Mouse (Mus musculus) embryonic facial prominence, embryonic 11.5 days (tissue): Measurements from ENCODE around the gene Fam83b. TPM values are rescaled to one million over a fixed set of nuclear protein-coding genes. Genes with fewer than 3 reads are reported as not detected.
A peak's percentile ranks its signal among the peaks of the same experiment; 100 is the strongest.

Source experiments
- ATAC-seq: fragments of 200-750 bp; cut with Nextera tagmentation; replicated peaks from 2 replicates; pipeline ENCODE4 v1.8.0; 2017; ENCODE audit warnings: low read depth; ENCODE audit not compliant: insufficient number of reproducible peaks, low FRiP score, low TSS enrichment
- DNase-seq: peaks from one replicate; pipeline ENCODE4 v3.0.0-alpha.2; 2015; ENCODE audit warnings: low spot score
- H3K27ac ChIP-seq: fragments of 300-500 bp; sonication (generic); replicated peaks from 2 replicates; pipeline ENCODE4 v1.5.1; 2014; ENCODE audit warnings: mild to moderate bottlenecking, low read depth, low read length, control low read depth
- H3K27me3 ChIP-seq: fragments of 300-500 bp; sonication (generic); 2 replicates; pipeline ENCODE4 v1.6.1; 2014; ENCODE audit warnings: mild to moderate bottlenecking, low read length, moderate library complexity, mixed read lengths; ENCODE audit not compliant: control insufficient read depth, insufficient read depth
- H3K36me3 ChIP-seq: fragments of 300-500 bp; sonication (generic); replicated peaks from 2 replicates; pipeline ENCODE4 v1.6.1; 2014; ENCODE audit warnings: low read depth, mild to moderate bottlenecking, low read length, moderate library complexity, mixed read lengths; ENCODE audit not compliant: control insufficient read depth, insufficient read depth
- H3K4me1 ChIP-seq: fragments of 300-500 bp; sonication (generic); 2 replicates; pipeline ENCODE4 v1.6.1; 2014; ENCODE audit warnings: low read length, mixed read lengths; ENCODE audit not compliant: control insufficient read depth, insufficient read depth
- H3K4me2 ChIP-seq: fragments of 300-500 bp; sonication (generic); 2 replicates; pipeline ENCODE4 v1.6.1; 2014; ENCODE audit warnings: low read depth, mild to moderate bottlenecking, control low read depth, low read length, moderate library complexity
- H3K4me3 ChIP-seq: fragments of 300-500 bp; sonication (generic); 2 replicates; pipeline ENCODE4 v1.5.1; 2014; ENCODE audit warnings: low read depth, low read length, control low read depth
- H3K9ac ChIP-seq: fragments of 300-500 bp; sonication (generic); replicated peaks from 2 replicates; pipeline ENCODE4 v1.6.1; 2014; ENCODE audit warnings: mild to moderate bottlenecking, control low read depth, low read length
- H3K9me3 ChIP-seq: fragments of 300-500 bp; sonication (generic); replicated peaks from 2 replicates; pipeline ENCODE4 v1.6.1; 2016; ENCODE audit warnings: mild to moderate bottlenecking, low read length, inconsistent platforms, mixed read lengths; ENCODE audit not compliant: control insufficient read depth
- WGBS: fragments of 180-500 bp; shearing (Covaris S2); extraction: QIAGEN DNeasy Blood & Tissue Kit; methylation state at CpG from one replicate; pipeline ENCODE4 v1.1.7; 2014; 5-methylcytosine and 5-hydroxymethylcytosine counted together
- polyA plus RNA-seq: library from polyadenylated mRNA; unstranded; fragments of >200 nt; fragmentation: Nextera tagmentation; extraction: Ambion mirVana; gene quantifications from 2 replicates; pipeline ENCODE4 v1.2.1, GENCODE M21; 2014

Fam83b gene
- polyA plus RNA-seq, result 1.2 and 1.7 TPM in 2 replicates

DNA sequence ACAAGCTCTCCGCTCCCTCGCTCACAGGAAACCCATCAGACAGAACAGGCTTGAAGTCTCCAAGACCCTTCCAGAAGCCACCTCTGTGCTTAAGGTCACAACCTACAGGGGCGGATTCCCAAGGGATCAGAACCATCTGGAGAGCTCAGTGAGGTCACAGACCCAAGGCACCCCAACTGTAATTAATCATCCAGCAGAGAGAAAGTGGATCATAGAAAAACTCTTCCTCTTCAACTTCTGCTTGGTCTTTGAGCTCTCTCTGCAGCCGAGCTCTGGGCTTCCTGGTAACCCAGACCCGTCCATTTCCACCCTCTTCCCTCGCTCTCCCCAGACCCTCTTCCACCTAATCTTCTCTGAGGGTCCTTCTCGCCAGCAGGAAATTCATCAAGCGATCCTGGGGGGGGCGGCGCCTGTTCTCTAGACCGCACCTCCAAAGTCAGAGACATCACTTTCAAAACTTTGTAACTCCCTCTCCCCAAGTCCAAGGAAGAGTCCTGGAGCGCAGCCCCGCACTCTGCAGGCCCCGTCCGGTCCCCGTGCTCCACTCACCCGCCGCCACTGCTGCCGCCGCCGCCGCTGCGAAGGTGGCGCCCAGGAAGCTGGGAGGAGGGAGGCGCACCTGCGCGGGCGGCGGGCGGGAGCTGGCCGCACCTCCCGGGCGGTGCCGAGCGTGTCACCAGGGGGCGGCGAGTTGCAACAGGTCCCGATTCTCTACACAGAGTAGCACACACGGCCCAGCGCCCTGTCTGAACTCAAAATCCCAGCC is at the start of gene Fam83b:
Gene Fam83b (minus strand): TSS at position 602 of the 766 bp plus-strand sequence.
- Histone ChIP-seq H3K4me2 (peak within 1 kb of the TSS; percentile 98), H3K9ac (peak within 1 kb of the TSS; percentile 61), H3K27me3 (no peaks in the 10 kb centered on the region), H3K27ac (no peak within 1 kb of the TSS), H3K4me1 (no peaks in the 10 kb centered on the region; the same call in 1 of the 2 replicates), H3K4me3 (peak within 1 kb of the TSS; percentile 53), H3K36me3 (no peaks in the 10 kb centered on the region), H3K9me3 (no peaks in the 10 kb centered on the region)
- 2% methylated on average over 33 of the region's 40 CpGs for WGBS
- DNase-seq (peak; percentile 66), ATAC-seq (peak; percentile 84)

DNA sequence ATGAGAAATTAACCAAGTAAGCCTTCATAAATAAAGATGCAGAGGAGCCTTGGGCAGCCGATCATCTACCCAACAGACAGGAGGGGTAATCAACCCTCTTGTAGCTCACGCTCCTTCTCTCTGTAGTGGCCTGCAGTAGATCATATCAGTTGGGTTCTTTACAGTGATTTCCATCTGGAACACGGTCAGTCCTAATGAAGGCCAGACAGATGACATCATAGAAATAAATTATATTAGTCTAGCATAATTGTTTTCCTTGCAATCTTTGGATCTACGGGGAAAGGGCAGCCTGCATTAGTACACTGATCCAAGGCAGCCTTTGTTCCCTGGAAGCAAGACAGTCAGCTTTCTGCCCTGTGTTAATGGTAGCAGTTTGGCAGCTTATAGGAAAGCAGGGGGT is 47.2 kb upstream of the Fam83b start:
- WGBS, result 54% methylated on average over 4 of the region's 4 CpGs
- no peaks in the 10 kb centered on the region for H3K36me3 ChIP-seq
- no peak overlapping the region for H3K27ac ChIP-seq
- H3K4me3 ChIP-seq, result no peak overlapping the region
- DNase-seq (peak; percentile 60), ATAC-seq (0 out of 2 replicates have a peak, but pooled peaks have one; percentile 73)
- no peak overlapping the region for H3K9ac ChIP-seq
- no peaks in the 10 kb centered on the region for H3K4me1 ChIP-seq
- H3K9me3 ChIP-seq, result no peaks in the 10 kb centered on the region
- no peaks in the 10 kb centered on the region for H3K27me3 ChIP-seq
- no peak overlapping the region for H3K4me2 ChIP-seq

DNA sequence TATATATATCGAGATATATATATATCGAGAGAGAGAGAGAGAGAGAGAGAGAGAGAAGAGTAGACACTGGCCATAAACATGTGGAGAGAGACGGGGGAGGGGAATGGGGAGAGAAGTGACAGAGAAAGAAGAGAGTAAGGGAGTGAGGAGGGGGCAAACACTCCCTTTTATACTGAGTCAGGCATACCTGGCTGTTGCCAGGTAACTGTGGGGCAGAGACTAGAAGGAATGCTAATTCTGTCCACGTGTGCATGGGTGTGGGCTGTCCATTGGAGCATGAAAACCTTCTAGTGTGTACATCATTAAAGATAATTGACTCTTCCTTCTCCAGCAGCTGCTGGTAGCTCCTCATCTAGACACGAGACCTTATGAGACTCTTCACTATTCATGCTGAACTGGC is 36.8 kb upstream of the Fam83b start:
- ATAC-seq, result no peak
- Histone ChIP-seq H3K4me1 (no peaks in the 10 kb centered on the region), H3K4me2 (no peak overlapping the region), H3K27me3 (no peaks in the 10 kb centered on the region), H3K36me3 (no peaks in the 10 kb centered on the region), H3K9me3 (no peaks in the 10 kb centered on the region), H3K9ac (no peak overlapping the region), H3K27ac (no peak overlapping the region), H3K4me3 (no peak overlapping the region)
- 72% methylated on average over 5 of the region's 5 CpGs for WGBS
- no peak for DNase-seq

DNA sequence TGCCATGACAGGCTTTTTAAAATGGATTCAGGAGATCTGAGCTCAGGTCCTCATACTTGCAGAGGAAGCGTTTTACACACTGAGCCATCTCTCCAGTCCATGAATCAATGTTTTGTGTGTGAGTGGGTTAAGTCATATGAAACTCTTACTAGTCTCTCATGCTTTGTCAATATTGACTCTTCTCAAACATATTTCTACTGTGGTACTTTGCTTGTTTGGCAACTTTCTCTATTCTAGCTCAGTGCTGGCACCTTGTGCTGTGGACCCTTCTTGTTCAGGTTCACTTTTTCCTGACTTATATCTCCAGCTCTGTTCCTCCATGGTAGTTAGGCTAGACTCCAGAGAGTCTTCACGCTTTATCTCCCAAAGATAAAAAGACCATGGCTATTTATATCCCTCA is 36.0 kb upstream of the Fam83b start:
- no peak for ATAC-seq
- DNase-seq, result no peak
- Histone ChIP-seq H3K9ac (no peak overlapping the region), H3K36me3 (no peaks in the 10 kb centered on the region), H3K9me3 (no peaks in the 10 kb centered on the region), H3K27ac (no peak overlapping the region), H3K27me3 (no peaks in the 10 kb centered on the region), H3K4me2 (no peak overlapping the region), H3K4me1 (no peaks in the 10 kb centered on the region), H3K4me3 (no peak overlapping the region)
- 81% methylated on average over 2 of the region's 2 CpGs for WGBS

DNA sequence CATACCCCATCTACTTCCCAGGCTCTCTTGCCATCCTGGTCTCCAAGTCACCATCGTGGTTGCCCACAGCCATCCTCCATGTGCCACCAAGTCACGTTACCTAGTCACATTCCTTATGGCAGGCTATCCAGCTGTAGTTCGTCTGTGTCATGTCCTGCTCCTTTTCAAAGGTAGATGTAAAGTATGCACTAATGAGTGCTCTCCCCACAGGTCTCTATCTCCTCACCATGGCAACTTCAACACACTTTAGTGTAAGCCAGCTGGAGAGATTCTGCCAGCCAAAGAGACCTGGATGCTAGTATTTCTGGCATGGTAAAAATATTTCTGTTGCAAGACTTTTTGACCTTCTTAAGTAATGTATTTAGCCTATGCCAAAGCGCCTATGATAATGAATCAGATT is 30.5 kb upstream of the Fam83b start:
- 72% methylated on average over 4 of the region's 4 CpGs for WGBS
- Histone ChIP-seq H3K4me2 (no peak overlapping the region), H3K36me3 (no peaks in the 10 kb centered on the region), H3K27me3 (no peaks in the 10 kb centered on the region), H3K4me3 (no peak overlapping the region), H3K9me3 (no peaks in the 10 kb centered on the region), H3K4me1 (no peaks in the 10 kb centered on the region), H3K9ac (no peak overlapping the region), H3K27ac (no peak overlapping the region)
- ATAC-seq, result no peak
- DNase-seq, result no peak

DNA sequence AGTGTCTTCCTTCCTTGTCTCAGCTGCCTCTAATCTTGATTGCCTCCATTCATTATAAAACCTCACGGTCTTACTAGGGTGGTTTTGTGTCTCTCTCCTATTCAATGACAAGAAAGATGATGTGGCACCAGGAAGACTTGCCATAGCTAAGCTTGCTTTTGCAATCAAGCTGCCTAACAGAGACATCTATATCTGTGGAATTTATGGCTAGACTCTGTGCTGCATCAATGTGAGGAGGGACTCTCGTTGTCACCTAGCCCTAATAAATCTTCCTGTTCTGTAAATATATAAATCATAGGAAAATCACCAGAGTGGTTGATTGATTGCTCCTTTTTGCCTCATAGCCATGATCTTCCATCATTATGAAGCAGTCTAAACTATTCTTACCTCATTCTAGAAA is 26.9 kb upstream of the Fam83b start:
- Histone ChIP-seq H3K36me3 (no peaks in the 10 kb centered on the region), H3K4me3 (no peak overlapping the region), H3K27me3 (no peaks in the 10 kb centered on the region), H3K4me1 (no peaks in the 10 kb centered on the region), H3K27ac (no peak overlapping the region), H3K4me2 (no peak overlapping the region), H3K9ac (no peak overlapping the region), H3K9me3 (no peaks in the 10 kb centered on the region)
- 85% methylated on average over 2 of the region's 2 CpGs for WGBS
- ATAC-seq (no peak), DNase-seq (no peak)

DNA sequence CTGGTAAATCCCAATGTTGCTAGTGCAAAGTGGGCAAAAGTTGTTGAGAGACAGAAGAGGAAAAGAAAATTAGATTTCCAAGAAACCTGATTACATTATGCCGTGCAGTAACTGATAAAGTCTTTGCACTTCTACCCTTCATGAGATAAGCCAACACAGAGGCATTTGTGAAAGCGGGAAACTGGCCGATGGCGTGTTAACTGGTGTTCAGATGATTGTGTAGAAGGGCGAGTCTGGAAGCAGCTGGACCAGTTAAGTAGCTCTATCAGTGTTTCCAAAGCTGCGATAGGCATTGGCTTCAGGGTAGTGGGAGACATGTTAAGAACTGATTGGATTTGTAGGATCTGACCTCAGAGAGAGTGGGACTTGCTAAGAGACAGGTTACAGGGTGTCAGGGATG is 17.0 kb upstream of the Fam83b start:
- no peak overlapping the region for H3K9ac ChIP-seq
- 83% methylated on average over 6 of the region's 6 CpGs for WGBS
- H3K4me3 ChIP-seq, result no peak overlapping the region
- H3K9me3 ChIP-seq, result no peaks in the 10 kb centered on the region
- ATAC-seq (no peak), DNase-seq (no peak)
- H3K27ac ChIP-seq, result no peak overlapping the region
- H3K27me3 ChIP-seq, result no peaks in the 10 kb centered on the region
- H3K4me2 ChIP-seq, result no peak overlapping the region
- H3K4me1 ChIP-seq, result no peaks in the 10 kb centered on the region
- H3K36me3 ChIP-seq, result no peaks in the 10 kb centered on the region

DNA sequence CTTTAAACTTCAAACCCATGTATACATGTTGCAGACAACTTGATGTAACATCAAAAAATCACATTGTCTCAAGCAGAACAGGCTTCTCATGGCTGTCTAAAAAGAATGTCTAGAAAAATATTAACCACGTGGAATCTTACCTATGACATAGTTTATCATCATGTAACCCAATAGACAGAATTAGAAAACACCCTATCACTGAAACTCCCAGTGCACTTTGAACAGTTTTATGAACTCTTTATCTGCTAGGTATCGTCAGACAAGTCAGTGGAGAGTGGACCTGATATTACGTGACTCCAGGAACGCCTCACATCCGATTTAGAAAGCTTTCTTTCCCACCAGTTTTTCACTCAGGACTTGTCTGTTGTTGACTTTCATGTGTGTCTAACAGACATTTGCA is 15.1 kb upstream of the Fam83b start:
- H3K27ac ChIP-seq, result no peak overlapping the region
- no peak overlapping the region for H3K9ac ChIP-seq
- 80% methylated on average over 5 of the region's 5 CpGs for WGBS
- DNase-seq (no peak), ATAC-seq (no peak)
- H3K9me3 ChIP-seq, result no peaks in the 10 kb centered on the region
- H3K27me3 ChIP-seq, result no peaks in the 10 kb centered on the region
- no peak overlapping the region for H3K4me2 ChIP-seq
- H3K4me3 ChIP-seq, result no peak overlapping the region
- no peaks in the 10 kb centered on the region for H3K36me3 ChIP-seq
- no peaks in the 10 kb centered on the region for H3K4me1 ChIP-seq
